Mouse (Mus musculus) adrenal gland, postnatal 4 days (tissue): ENCODE data around the gene Canx. TPM values are rescaled to one million over a fixed set of nuclear protein-coding genes. Genes with fewer than 3 reads are reported as not detected.

ENCODE experiments used
- DNase-seq, 2 experiments: peaks; one replicate each; pipeline ENCODE4 v3.0.0; 2021 to 2022; ENCODE audit warnings: low spot score in 2 of 2, mixed read lengths in 2 of 2
- total RNA-seq, 2 experiments: library from RNA; stranded (reverse); gene quantifications; 2 replicates each; pipeline ENCODE4 v1.2.3; 2021

Canx gene
- total RNA-seq, 2 experiments from 2014 or later, result 444 to 454 TPM

- no peak for DNase-seq
These were observed 48.4 kb downstream of the Canx start for GRCm38 (mm10) chr11:50277025-50277424.

- no peak for DNase-seq
These were observed 49.8 kb downstream of the Canx start for GRCm38 (mm10) chr11:50275568-50276151.

GRCm38 (mm10) chr11:50275077-50275476 lies 50.4 kb downstream of the Canx start:
- no peak for DNase-seq

- no peak for DNase-seq
These were observed 52.7 kb downstream of the Canx start for GRCm38 (mm10) chr11:50272819-50273218.

GRCm38 (mm10) chr11:50269885-50270284 lies 55.6 kb downstream of the Canx start:
- no peak for DNase-seq

- no peak for DNase-seq
These were observed 56.3 kb downstream of the Canx start for GRCm38 (mm10) chr11:50269163-50269562.

GRCm38 (mm10) chr11:50266997-50267396 lies 58.5 kb downstream of the Canx start:
- DNase-seq, result no peak

- DNase-seq, result no peak
These were observed 59.5 kb downstream of the Canx start for GRCm38 (mm10) chr11:50265931-50266330.

- no peak for DNase-seq
These were observed 62.3 kb downstream of the Canx start for GRCm38 (mm10) chr11:50263198-50263597.

GRCm38 (mm10) chr11:50262020-50262419 lies 63.5 kb downstream of the Canx start:
- no peak for DNase-seq

- DNase-seq, result no peak
These were observed 67.2 kb downstream of the Canx start for GRCm38 (mm10) chr11:50258310-50258709.

- DNase-seq, result no peak
These were observed 68.9 kb downstream of the Canx start for GRCm38 (mm10) chr11:50256615-50257014.

- no peak for DNase-seq
These were observed 71.4 kb downstream of the Canx start for GRCm38 (mm10) chr11:50254010-50254580.

- DNase-seq, result no peak
These were observed 72.1 kb downstream of the Canx start for GRCm38 (mm10) chr11:50253393-50253792.

GRCm38 (mm10) chr11:50252684-50253265 lies 72.7 kb downstream of the Canx start:
- no peak for DNase-seq

GRCm38 (mm10) chr11:50252166-50252565 lies 73.3 kb downstream of the Canx start:
- DNase-seq, result no peak

- DNase-seq, result no peak
These were observed 76.9 kb downstream of the Canx start for GRCm38 (mm10) chr11:50248473-50249171.

- no peak for DNase-seq
These were observed 80.2 kb downstream of the Canx start for GRCm38 (mm10) chr11:50245269-50245668.
